Mouse (Mus musculus) MEL (cell line): ENCODE data around the gene Siva1. TPM values are rescaled to one million over a fixed set of nuclear protein-coding genes. Genes with fewer than 3 reads are reported as not detected.

Experiments used
- DNase-seq: peaks from one replicate; pipeline ENCODE4 v3.0.0; 2011; ENCODE audit warnings: low read depth, low spot score
- H3K27ac ChIP-seq: 2 replicates; pipeline ENCODE4 v1.5.1; 2012; ENCODE audit warnings: low read depth, mild to moderate bottlenecking, control low read depth, low read length, moderate library complexity; ENCODE audit not compliant: control insufficient read depth
- H3K27me3 ChIP-seq, 2 experiments: fragments of 150-350 bp in 1 of 2; sonication (generic) in 1 of 2; 2 replicates each; pipeline ENCODE4 v1.6.1; 2012; ENCODE audit warnings: low read length in 2 of 2, mild to moderate bottlenecking in 2 of 2, improper control_type of control experiment in 1 of 2, moderate library complexity in 1 of 2; ENCODE audit not compliant: insufficient read depth in 2 of 2, control insufficient read depth in 1 of 2
- H3K36me3 ChIP-seq, 2 experiments: 2 replicates each; pipeline ENCODE4 v1.6.1; 2012 to 2014; ENCODE audit warnings: low read length in 2 of 2, improper control_type of control experiment in 1 of 2, inconsistent platforms in 1 of 2, mild to moderate bottlenecking in 1 of 2; ENCODE audit not compliant: insufficient read depth in 2 of 2, control insufficient read depth in 1 of 2
- H3K4me1 ChIP-seq, 2 experiments: fragments of 150-350 bp in 1 of 2; sonication (generic) in 1 of 2; 2 replicates each; pipeline ENCODE4 v1.6.1; 2012; ENCODE audit warnings: low read length in 2 of 2, improper control_type of control experiment in 1 of 2, mild to moderate bottlenecking in 1 of 2; ENCODE audit not compliant: insufficient read depth in 2 of 2, control insufficient read depth in 1 of 2
- H3K4me3 ChIP-seq, 2 experiments: fragments of 150-350 bp in 1 of 2; sonication (generic) in 1 of 2; 2 replicates each; pipeline ENCODE4 v1.5.1; 2012; ENCODE audit warnings: low read depth in 2 of 2, low read length in 2 of 2, mild to moderate bottlenecking in 2 of 2, moderate library complexity in 2 of 2, control low read depth in 1 of 2, improper control_type of control experiment in 1 of 2; ENCODE audit not compliant: control insufficient read depth in 1 of 2, insufficient read depth in 1 of 2
- H3K79me2 ChIP-seq: 2 replicates; pipeline ENCODE4 v1.6.1; 2012; ENCODE audit warnings: mild to moderate bottlenecking, low read length, moderate library complexity; ENCODE audit not compliant: control insufficient read depth, poor library complexity, insufficient read depth
- H3K9ac ChIP-seq: 2 replicates; pipeline ENCODE4 v1.6.1; 2012; ENCODE audit warnings: low read depth, mild to moderate bottlenecking, control low read depth, low read length, moderate library complexity; ENCODE audit not compliant: control insufficient read depth, poor library complexity, severe bottlenecking
- H3K9me3 ChIP-seq: fragments of 150-350 bp; sonication (generic); replicated peaks from 2 replicates; pipeline ENCODE4 v1.6.1; 2012; ENCODE audit warnings: mild to moderate bottlenecking, low read length, improper control_type of control experiment, moderate library complexity; ENCODE audit not compliant: insufficient read depth
- BHLHE40 ChIP-seq: IDR thresholded peaks from 2 replicates; pipeline ENCODE4 v1.6.1; 2012; ENCODE audit warnings: low read depth, mild to moderate bottlenecking, inconsistent platforms, low read length, improper control_type of control experiment, borderline replicate concordance
- CHD2 ChIP-seq: IDR thresholded peaks from 2 replicates; pipeline ENCODE4 v1.6.1; 2011; ENCODE audit warnings: low read length, improper control_type of control experiment
- E2F4 ChIP-seq: IDR thresholded peaks from 2 replicates; pipeline ENCODE4 v1.6.1; 2011; ENCODE audit warnings: low read depth, low read length, improper control_type of control experiment, borderline replicate concordance
- ELF1 ChIP-seq: IDR thresholded peaks from 2 replicates; pipeline ENCODE4 v1.6.1; 2014; ENCODE audit warnings: low read depth, mild to moderate bottlenecking, inconsistent platforms, low read length, improper control_type of control experiment, moderate library complexity
- EP300 ChIP-seq, 2 experiments: IDR thresholded peaks; 2 replicates each; pipeline ENCODE4 v1.6.1; 2011; ENCODE audit warnings: improper control_type of control experiment in 2 of 2, low read length in 2 of 2, low read depth in 1 of 2, mild to moderate bottlenecking in 1 of 2
- ETS1 ChIP-seq: IDR thresholded peaks from 2 replicates; pipeline ENCODE4 v1.6.1; 2012; ENCODE audit warnings: low read depth, mild to moderate bottlenecking, inconsistent platforms, low read length, improper control_type of control experiment, moderate library complexity
- GATA1 ChIP-seq: IDR thresholded peaks from 2 replicates; pipeline ENCODE4 v1.6.1; 2011; ENCODE audit warnings: low read depth, low read length, improper control_type of control experiment
- KAT2A ChIP-seq: conservative IDR thresholded peaks from 2 replicates; pipeline ENCODE4 v1.6.1; 2012; ENCODE audit warnings: low read depth, low read length, improper control_type of control experiment, inconsistent platforms
- MAFK ChIP-seq: IDR thresholded peaks from 2 replicates; pipeline ENCODE4 v1.6.1; 2011; ENCODE audit warnings: low read depth, mild to moderate bottlenecking, low read length, improper control_type of control experiment, borderline replicate concordance
- NELFE ChIP-seq: IDR thresholded peaks from 2 replicates; pipeline ENCODE4 v1.6.1; 2011; ENCODE audit warnings: low read depth, low read length, improper control_type of control experiment
- POLR2A ChIP-seq, 2 experiments: IDR thresholded peaks; 2 replicates each; pipeline ENCODE4 v1.6.1; 2011 to 2012; ENCODE audit warnings: low read length in 2 of 2, mild to moderate bottlenecking in 2 of 2, control low read depth in 1 of 2, improper control_type of control experiment in 1 of 2, low read depth in 1 of 2, moderate library complexity in 1 of 2; ENCODE audit not compliant: control insufficient read depth in 1 of 2, insufficient read depth in 1 of 2, poor library complexity in 1 of 2
- POLR2AphosphoS2 ChIP-seq: IDR thresholded peaks from 2 replicates; pipeline ENCODE4 v1.6.1; 2011; ENCODE audit warnings: low read length, improper control_type of control experiment
- RAD21 ChIP-seq: IDR thresholded peaks from 2 replicates; pipeline ENCODE4 v1.6.1; 2011; ENCODE audit warnings: mild to moderate bottlenecking, low read depth, low read length, improper control_type of control experiment
- RCOR1 ChIP-seq: IDR thresholded peaks from 2 replicates; pipeline ENCODE4 v1.6.1; 2012; ENCODE audit warnings: low read depth, mild to moderate bottlenecking, inconsistent platforms, low read length, improper control_type of control experiment
- TAL1 ChIP-seq: IDR thresholded peaks from 2 replicates; pipeline ENCODE4 v1.6.1; 2012; ENCODE audit warnings: mild to moderate bottlenecking, inconsistent platforms, low read length, moderate library complexity, mixed read lengths
- TBP ChIP-seq: IDR thresholded peaks from 2 replicates; pipeline ENCODE4 v1.8.0; 2011; ENCODE audit warnings: low read depth, low read length, improper control_type of control experiment
- UBTF ChIP-seq: IDR thresholded peaks from 2 replicates; pipeline ENCODE4 v1.6.1; 2012; ENCODE audit warnings: low read depth, mild to moderate bottlenecking, inconsistent platforms, low read length, improper control_type of control experiment, moderate library complexity, borderline replicate concordance; ENCODE audit not compliant: insufficient read depth
- ZC3H11A ChIP-seq: IDR thresholded peaks from 2 replicates; pipeline ENCODE4 v1.6.1; 2012; ENCODE audit warnings: low read depth, mild to moderate bottlenecking, inconsistent platforms, low read length, improper control_type of control experiment
- ZMIZ1 ChIP-seq: IDR thresholded peaks from 2 replicates; pipeline ENCODE4 v1.6.1; 2012; ENCODE audit warnings: low read depth, mild to moderate bottlenecking, inconsistent platforms, low read length, improper control_type of control experiment, moderate library complexity
- ZNF384 ChIP-seq: IDR thresholded peaks from 2 replicates; pipeline ENCODE4 v1.6.1; 2012; ENCODE audit warnings: low read depth, mild to moderate bottlenecking, inconsistent platforms, low read length, improper control_type of control experiment
- polyA plus RNA-seq, 2 experiments: library from polyadenylated mRNA; stranded (reverse) in 1 of 2; unstranded in 1 of 2; fragments of >175 nt in 1 of 2; fragments of >200 nt in 1 of 2; gene quantifications; 2 replicates each; pipeline versions ENCODE4 v1.2.1 to v1.2.4; 2012; ENCODE audit warnings: low replicate concordance in 2 of 2, low read depth in 1 of 2; ENCODE audit not compliant: insufficient read length in 2 of 2, insufficient read depth in 1 of 2, missing spikeins in 1 of 2
- total RNA-seq: library from RNA; depleted of rRNA; stranded (reverse); fragments of 300-350 nt; gene quantifications from 2 replicates; pipeline ENCODE4 v1.2.3, GENCODE M21; 2012

The Siva1 gene
- total and polyA plus RNA-seq, 3 experiments = 531 to 659 TPM; not detected in 1

GRCm38 (mm10) chr12:112664124-112664523 is 19.6 kb downstream of the Siva1 start:
- no peak overlapping the region for H3K9ac ChIP-seq
- TF ChIP-seq EP300 (IDR thresholded peaks at IDR 0.05; ENCODE audit: low read depth in 1 of 2, low read length in 2 of 2) (no peak), BHLHE40 (no peak), UBTF (no peak), MAFK (no peak), RCOR1 (no peak), TAL1 (no peak), ELF1 (no peak), POLR2AphosphoS2 (no peak; the same call in 1 of the 2 replicates), GATA1 (no peak), POLR2A (IDR thresholded peaks at IDR 0.05; ENCODE audit: control insufficient read depth in 1 of 2, insufficient read depth in 1 of 2, low read depth in 1 of 2, low read length in 2 of 2, poor library complexity in 1 of 2) (no peak), CHD2 (no peak), ZNF384 (no peak), NELFE (no peak), KAT2A (no peak), RAD21 (no peak), TBP (no peak), ZMIZ1 (no peak), E2F4 (no peak)
- TF ChIP-seq, all 39 proteins: peak for 0
- Histone ChIP-seq H3K36me3 (peaks cover 0 to 42% of the 10 kb centered on the region in 2 experiments; a peak in 2 of 4 replicates), H3K4me1 (no peaks in the 10 kb centered on the region), H3K79me2 (peaks cover 40% of the 10 kb centered on the region), H3K27ac (no peak overlapping the region), H3K4me3 (no peak overlapping the region), H3K27me3 (no peaks in the 10 kb centered on the region), H3K9me3 (no peaks in the 10 kb centered on the region)
- DNase-seq = no peak

DNA sequence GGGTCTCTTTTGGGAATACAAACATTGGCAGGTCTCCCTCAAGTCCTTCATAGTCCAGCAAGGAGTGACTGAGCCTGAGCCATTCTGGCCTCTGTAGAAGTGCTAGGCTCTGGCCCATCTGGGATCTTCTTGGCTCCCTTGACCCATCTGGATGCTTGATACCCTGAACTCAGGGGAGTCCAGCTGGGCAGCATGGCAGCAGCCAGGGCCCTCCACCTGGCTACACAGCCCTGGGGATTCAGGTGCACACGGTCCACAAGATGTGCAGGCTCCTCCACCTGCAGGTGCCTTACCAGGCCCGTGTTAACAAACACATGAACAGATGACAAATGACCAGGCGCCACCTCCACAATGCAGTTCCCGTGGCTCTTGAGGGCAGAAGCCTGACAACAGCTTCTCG is 20.2 kb downstream of the Siva1 start:
- Histone ChIP-seq H3K79me2 (peaks cover 45% of the 10 kb centered on the region), H3K36me3 (peaks cover 0 to 43% of the 10 kb centered on the region in 2 experiments; a peak in 2 of 4 replicates), H3K4me1 (no peaks in the 10 kb centered on the region), H3K9me3 (no peaks in the 10 kb centered on the region), H3K27ac (no peak overlapping the region), H3K27me3 (no peaks in the 10 kb centered on the region), H3K9ac (no peak overlapping the region), H3K4me3 (no peak overlapping the region)
- no peak for TF ChIP-seq ZC3H11A
- no peak for TF ChIP-seq E2F4
- no peak for TF ChIP-seq EP300 (IDR thresholded peaks at IDR 0.05; ENCODE audit: low read depth in 1 of 2, low read length in 2 of 2)
- no peak for TF ChIP-seq ETS1
- no peak for DNase-seq
